ENCODE assay signal across 10 mouse cellular contexts in genomic region chr4:57279229-57279628, GRCm38 (mm10). TPM values are rescaled to one million over a fixed set of nuclear protein-coding genes. Genes with fewer than 3 reads are reported as not detected.
DNase-seq lines count a peak whose midpoint lies in the region; ATAC-seq and TF ChIP-seq lines count a peak whose summit lies in the region.
"Had no signal": no experiment of that assay in that cellular context is flagged by ENCODE, and none has a peak within 500 bp of the region (broad histone marks: within the 10 kb centered on the region; RNA-seq: fewer than 3 reads in every experiment).

No protein-coding gene starts in this region.

- H3K4me1 ChIP-seq in heart, embryonic 12.5 days (replicated peaks) = peaks cover 10% of the 10 kb centered on the region
- H3K4me1 ChIP-seq in ES-E14 (ENCODE audit: control insufficient read depth in 2 of 2, insufficient read depth in 2 of 2, low read length in 2 of 2, poor library complexity in 1 of 2) = peaks cover 11 to 35% of the 10 kb centered on the region in 2 experiments

- in situ Hi-C loops in ES-E14 (cut with MboI; ENCODE audit: low sequenced_read_pairs in 2 of 2, unreplicated experiment in 2 of 2) = no loop called here

- TF ChIP-seq CTCF in left cerebral cortex, adult 2 months (IDR thresholded peaks at IDR 0.05) = no peak

- no peak overlapping the region for H3K27ac ChIP-seq in heart, embryonic 12.5 days (ENCODE audit: poor library complexity, severe bottlenecking)
- H3K27ac ChIP-seq in ES-E14 (ENCODE audit: insufficient read depth, low read depth, low read length, poor library complexity, severe bottlenecking) = peak overlapping the region; percentile 88
- H3K27ac ChIP-seq in left cerebral cortex, adult 2 months = no peak overlapping the region

- H3K9ac ChIP-seq in heart, embryonic 12.5 days = no peak overlapping the region
- peak overlapping the region; percentile 50; the same call in 1 of the 2 replicates for H3K9ac ChIP-seq in ES-E14 (ENCODE audit: insufficient read depth, low read depth, low read length, poor library complexity, severe bottlenecking)

- no peaks in the 10 kb centered on the region for H3K9me3 ChIP-seq in heart, embryonic 12.5 days (replicated peaks)
- no peaks in the 10 kb centered on the region for H3K9me3 ChIP-seq in ES-E14 (ENCODE audit: control insufficient read depth, insufficient read depth, low read depth, low read length)

- H3K27me3 ChIP-seq in heart, embryonic 12.5 days (replicated peaks) = 0 out of 2 replicates have a peak, but pooled peaks cover 3% of the 10 kb centered on the region

- WGBS in heart, embryonic 12.5 days = 35% methylated on average over 8 of the region's 8 CpGs

- no peak overlapping the region for H3K4me2 ChIP-seq in heart, embryonic 12.5 days

- no peak overlapping the region for H3K4me3 ChIP-seq in heart, embryonic 12.5 days
- peak overlapping the region in 1 of 2 experiments; percentile 52; a peak in 3 of 4 replicates for H3K4me3 ChIP-seq in ES-E14 (ENCODE audit: insufficient read depth in 1 of 2, low read depth in 1 of 2, low read length in 2 of 2, poor library complexity in 1 of 2, severe bottlenecking in 1 of 2)
- H3K4me3 ChIP-seq in left cerebral cortex, adult 2 months = no peak overlapping the region
- H3K4me3 ChIP-seq: myocyte had no signal

- intact Hi-C loops in left cerebral cortex, adult 2 months (cut with DNase I) = loop anchor here (5.0 to 10.0 kb wide), 3 partner anchors 134 to 262 kb away; partner anchors contain the start of gene Epb41l4b

- DNase-seq in heart, adult 11 months = peak; percentile 93
- DNase-seq in ES-E14 (ENCODE audit: low read depth, low spot score) = no peak
- peak; percentile 68 for DNase-seq in kidney, adult 9 months
- peak; percentile 42 to 56 for DNase-seq in lung, postnatal 4 days
- DNase-seq in left cerebral cortex, adult 2 months (ENCODE audit: extremely low spot score in 1 of 2, low spot score in 2 of 2) = no peak
- no peak for DNase-seq in layer of hippocampus, adult 11-12 months (ENCODE audit: low spot score)
- DNase-seq in layer of hippocampus, postnatal 14 days (ENCODE audit: low spot score in 2 of 2) = no peak
- DNase-seq: cerebellum, adult 11-12 months had no signal

- no peaks in the 10 kb centered on the region for H3K36me3 ChIP-seq in heart, embryonic 12.5 days
- no peaks in the 10 kb centered on the region for H3K36me3 ChIP-seq in ES-E14 (ENCODE audit: control insufficient read depth, insufficient read depth, low read length, poor library complexity, severe bottlenecking)

- no peak for ATAC-seq in heart, embryonic 12.5 days (ENCODE audit: insufficient number of reproducible peaks, low FRiP score)

TF ChIP-seq in ES-E14, 5 proteins besides CTCF, POLR2A, EP300 and RAD21:
- TF ChIP-seq CHD2 (IDR thresholded peaks at IDR 0.05; ENCODE audit: low read depth, low read length) = no peak
- no peak for TF ChIP-seq MAFK (IDR thresholded peaks at IDR 0.05; ENCODE audit: insufficient read depth, low read depth, low read length)
- TF ChIP-seq ZNF384 (IDR thresholded peaks at IDR 0.05; ENCODE audit: low read depth, low read length) = no peak
- no peak for TF ChIP-seq HCFC1 (IDR thresholded peaks at IDR 0.05; ENCODE audit: borderline replicate concordance, insufficient read depth, low read length)
- TF ChIP-seq ZC3H11A (IDR thresholded peaks at IDR 0.05; ENCODE audit: borderline replicate concordance, low read depth, low read length) = no peak

RNA-seq across cellular contexts. Expression of gene Ptpn3, which starts 22.4 kb away (rescaled TPM):
- polyA plus RNA-seq in heart, embryonic 12.5 days (2016; fragmentation: Nextera tagmentation; extraction: Ambion mirVana) = 1.4 and 1.7 TPM in 2 replicates
- total RNA-seq in ES-E14 (2012; rRNA removed) = 13.6 and 24.5 TPM in 2 replicates
- 10 to 100 TPM; 68.4 to 77.7 TPM for total RNA-seq in left cerebral cortex, adult 2 months (2021)
- total RNA-seq in layer of hippocampus, postnatal 14 days (2021) = 10 to 100 TPM; 60.3 to 62.6 TPM

Comparison
In these comparisons a context has a peak if more than half of its experiments do, and no peak if none do; other contexts are left out.
1. DNase-seq: peak in heart, adult 11 months (single experiment), kidney, adult 9 months (single experiment) and lung, postnatal 4 days (2 of 2); none in ES-E14 (single experiment), left cerebral cortex, adult 2 months (0 of 2), layer of hippocampus, adult 11-12 months (single experiment) and layer of hippocampus, postnatal 14 days (0 of 2).